In genomic region chr16:4913783-4914735, GRCm38 (mm10) we compare ENCODE assay signal across 8 mouse cellular contexts. TPM values are rescaled to one million over a fixed set of nuclear protein-coding genes. Genes with fewer than 3 reads are reported as not detected.
DNase-seq lines count a peak whose midpoint lies in the region; ATAC-seq lines count a peak whose summit lies in the region.

No protein-coding gene starts in this region.

- peak; percentile 72 for ATAC-seq in intestine, embryonic 15.5 days
- ATAC-seq in megakaryocyte-erythroid progenitor cell, adult 5-6 weeks (replicated peaks; ENCODE audit: low FRiP score, low TSS enrichment, poor library complexity, severe bottlenecking) = peak; percentile 69

- peaks cover 36% of the 10 kb centered on the region for H3K36me3 ChIP-seq in intestine, embryonic 15.5 days

- 35% methylated on average over 12 of the region's 12 CpGs for WGBS in intestine, embryonic 15.5 days

- peaks cover 4% of the 10 kb centered on the region; the same call in 1 of the 2 replicates for H3K4me1 ChIP-seq in intestine, embryonic 15.5 days (replicated peaks)

- peak overlapping the region; percentile 36; the same call in 1 of the 2 replicates for H3K27ac ChIP-seq in intestine, embryonic 15.5 days

- H3K4me3 ChIP-seq in intestine, embryonic 15.5 days (replicated peaks) = no peak overlapping the region

- H3K9ac ChIP-seq in intestine, embryonic 15.5 days = no peak overlapping the region

- peak; percentile 86 for DNase-seq in adrenal gland, adult 2 months
- DNase-seq in embryo, embryonic 11 days = peak; percentile 83
- peak; percentile 70 to 81 for DNase-seq in gastrocnemius, postnatal 36 days
- peak; percentile 87 to 96 for DNase-seq in left cerebral cortex, postnatal 14 days (ENCODE audit: low spot score in 2 of 2)
- DNase-seq in right cerebral cortex, postnatal 14 days = peak; percentile 86
- DNase-seq in urinary bladder, postnatal 25 days (ENCODE audit: low spot score) = peak; percentile 82

- intact Hi-C loops in gastrocnemius, postnatal 36 days (cut with DNase I) = loop anchor here (2.0 kb wide), 1 partner anchor 37 kb away; no protein-coding TSS in a partner anchor
- intact Hi-C loops in left cerebral cortex, postnatal 14 days (cut with DNase I) = no loop called here

- H3K9me3 ChIP-seq in intestine, embryonic 15.5 days = no peaks in the 10 kb centered on the region

- no peak overlapping the region for H3K4me2 ChIP-seq in intestine, embryonic 15.5 days (replicated peaks)

- no peaks in the 10 kb centered on the region for H3K27me3 ChIP-seq in intestine, embryonic 15.5 days (replicated peaks)

RNA-seq across cellular contexts. Expression of gene Nudt16l1, which starts 24.5 kb away (rescaled TPM):
- total RNA-seq in adrenal gland, adult 2 months (2021) = 10 to 100 TPM; 50.6 to 67.6 TPM
- polyA plus RNA-seq in adrenal gland, adult 2 months (2012; rRNA removed) = 125 and 130 TPM in 2 replicates
- 10 to 100 TPM; 12.4 to 12.8 TPM for total RNA-seq in gastrocnemius, postnatal 36 days (2021)
- polyA plus RNA-seq in intestine, embryonic 15.5 days (2015; fragmentation: Nextera tagmentation; extraction: Ambion mirVana) = 128 and 143 TPM in 2 replicates
- total RNA-seq in left cerebral cortex, postnatal 14 days (2021) = 10 to 100 TPM; 66.7 to 70.3 TPM
- total RNA-seq in megakaryocyte-erythroid progenitor cell, adult 5-6 weeks (2014; fragmentation: Nextera tagmentation) = 46.3 and 49.3 TPM in 2 replicates
- 13.4 and 15.0 TPM in 2 replicates for total RNA-seq in megakaryocyte-erythroid progenitor cell, adult 5-6 weeks (2017)

RNA-seq across cellular contexts. Expression of gene Mgrn1, which starts 28.0 kb away (rescaled TPM):
- total RNA-seq in adrenal gland, adult 2 months (2021) = 10 to 100 TPM; 79.3 to 87.4 TPM
- polyA plus RNA-seq in adrenal gland, adult 2 months (2012; rRNA removed) = 134 and 157 TPM in 2 replicates
- total RNA-seq in gastrocnemius, postnatal 36 days (2021) = 10 to 100 TPM; 49.4 to 52.7 TPM
- polyA plus RNA-seq in intestine, embryonic 15.5 days (2015; fragmentation: Nextera tagmentation; extraction: Ambion mirVana) = 71.2 and 77.9 TPM in 2 replicates
- 100 to 1,000 TPM; 198 to 203 TPM for total RNA-seq in left cerebral cortex, postnatal 14 days (2021)
- 16.0 and 21.8 TPM in 2 replicates for total RNA-seq in megakaryocyte-erythroid progenitor cell, adult 5-6 weeks (2014; fragmentation: Nextera tagmentation)
- 8.7 and 13.3 TPM in 2 replicates for total RNA-seq in megakaryocyte-erythroid progenitor cell, adult 5-6 weeks (2017)

RNA-seq across cellular contexts. Expression of gene Ubald1, which starts 33.9 kb away (rescaled TPM):
- total RNA-seq in adrenal gland, adult 2 months (2021) = 10 to 100 TPM; 32.8 to 37.8 TPM
- polyA plus RNA-seq in adrenal gland, adult 2 months (2012; rRNA removed) = 59.7 and 68.0 TPM in 2 replicates
- 10 to 100 TPM; 31.9 to 38.9 TPM for total RNA-seq in gastrocnemius, postnatal 36 days (2021)
- 34.0 and 36.1 TPM in 2 replicates for polyA plus RNA-seq in intestine, embryonic 15.5 days (2015; fragmentation: Nextera tagmentation; extraction: Ambion mirVana)
- total RNA-seq in left cerebral cortex, postnatal 14 days (2021) = 10 to 100 TPM; 81.6 to 86.7 TPM
- 20.3 and 33.3 TPM in 2 replicates for total RNA-seq in megakaryocyte-erythroid progenitor cell, adult 5-6 weeks (2014; fragmentation: Nextera tagmentation)
- 15.2 and 16.5 TPM in 2 replicates for total RNA-seq in megakaryocyte-erythroid progenitor cell, adult 5-6 weeks (2017)

RNA-seq across cellular contexts. Expression of gene Anks3, which starts 49.9 kb away (rescaled TPM):
- total RNA-seq in adrenal gland, adult 2 months (2021) = 10 to 100 TPM; 30.8 to 33.9 TPM
- polyA plus RNA-seq in adrenal gland, adult 2 months (2012; rRNA removed) = 39.2 and 45.3 TPM in 2 replicates
- 10 to 100 TPM; 12.5 to 13.2 TPM for total RNA-seq in gastrocnemius, postnatal 36 days (2021)
- 39.6 and 42.0 TPM in 2 replicates for polyA plus RNA-seq in intestine, embryonic 15.5 days (2015; fragmentation: Nextera tagmentation; extraction: Ambion mirVana)
- 10 to 100 TPM; 50.1 TPM for total RNA-seq in left cerebral cortex, postnatal 14 days (2021)
- total RNA-seq in megakaryocyte-erythroid progenitor cell, adult 5-6 weeks (2014; fragmentation: Nextera tagmentation) = 25.3 and 25.4 TPM in 2 replicates
- total RNA-seq in megakaryocyte-erythroid progenitor cell, adult 5-6 weeks (2017) = 9.5 and 11.6 TPM in 2 replicates
